Mouse (Mus musculus): ENCODE measurements around the gene Ttc7b. TPM values are rescaled to one million over a fixed set of nuclear protein-coding genes. Genes with fewer than 3 reads are reported as not detected.

Gene Ttc7b
- polyA plus RNA-seq, 1 experiment from 2014 or later: 7.4 TPM

DNA sequence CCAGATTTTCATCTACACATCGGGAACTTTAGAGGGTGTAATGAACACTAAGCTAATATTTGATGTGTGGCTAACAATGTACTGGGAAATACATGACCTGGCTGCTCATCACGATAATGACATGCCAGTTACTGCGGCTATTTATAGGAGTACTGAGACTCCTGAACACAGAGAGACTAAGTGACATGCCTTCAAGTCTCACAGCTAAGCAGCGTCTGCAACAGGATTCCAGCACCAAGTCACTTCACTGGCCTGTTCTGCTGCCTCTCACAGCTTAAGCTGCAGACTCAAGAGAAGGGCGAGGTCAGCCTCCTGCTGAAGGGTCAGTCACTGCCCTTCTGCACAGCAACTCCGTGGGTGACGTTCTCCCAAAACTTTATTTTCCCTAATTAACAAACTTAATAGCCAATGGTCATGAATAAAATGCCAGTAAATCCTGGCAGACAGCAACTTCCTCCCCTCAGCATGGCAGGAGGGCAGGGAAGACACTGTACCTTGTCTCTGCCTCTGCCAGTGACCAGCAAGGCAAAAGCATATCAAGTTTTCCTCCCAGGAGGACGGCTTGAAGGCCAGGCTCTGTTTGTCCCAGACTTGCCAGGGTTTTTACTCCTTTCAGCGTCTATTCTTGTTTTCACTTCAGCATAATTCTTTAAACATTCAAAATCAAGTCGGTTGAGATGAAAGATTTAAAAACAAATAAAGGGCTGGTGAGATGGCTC, 64.2 kb downstream of the Ttc7b start:
- H3K27me3 ChIP-seq (replicated peaks; ENCODE audit: control insufficient read depth, insufficient read depth, low read length): no peaks in the 10 kb centered on the region
- H3K4me1 ChIP-seq (replicated peaks; ENCODE audit: control insufficient read depth, insufficient read depth, low read length): no peaks in the 10 kb centered on the region; the same call in 1 of the 2 replicates
- no peak overlapping the region for H3K4me2 ChIP-seq (ENCODE audit: low read length)
- H3K9ac ChIP-seq (replicated peaks; ENCODE audit: low read depth, low read length): no peak overlapping the region
- H3K4me3 ChIP-seq (replicated peaks; ENCODE audit: low read length): no peak overlapping the region
- no peaks in the 10 kb centered on the region for H3K9me3 ChIP-seq (ENCODE audit: control insufficient read depth, low read length)
- H3K36me3 ChIP-seq (ENCODE audit: control insufficient read depth, insufficient read depth): no peaks in the 10 kb centered on the region
- H3K27ac ChIP-seq (ENCODE audit: low read length): no peak overlapping the region
- ATAC-seq: no peak
- WGBS: 78% methylated on average over 10 of the region's 10 CpGs

DNA sequence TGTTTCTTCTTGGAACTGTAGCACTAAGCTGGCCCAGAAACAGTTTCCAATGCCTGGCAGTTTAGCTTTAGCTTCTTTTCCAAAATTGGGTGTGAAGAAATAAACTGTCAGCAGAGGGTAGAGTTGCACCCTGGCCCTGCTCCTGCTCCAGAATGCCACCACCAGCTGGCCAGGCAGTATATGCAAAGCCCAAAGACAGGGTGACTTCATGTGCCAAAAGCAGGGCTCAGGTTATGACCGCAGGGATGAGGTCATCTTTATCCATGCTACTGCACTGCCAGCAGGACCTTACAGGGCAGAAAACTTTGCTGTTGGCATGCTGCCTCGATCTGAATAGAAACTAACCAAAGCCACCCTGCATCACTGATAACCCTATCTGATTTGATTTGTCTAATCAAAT, 65.2 kb downstream of the Ttc7b start:
- no peaks in the 10 kb centered on the region for H3K9me3 ChIP-seq (ENCODE audit: control insufficient read depth, low read length)
- no peak for ATAC-seq
- H3K4me2 ChIP-seq (ENCODE audit: low read length): no peak overlapping the region
- H3K4me3 ChIP-seq (replicated peaks; ENCODE audit: low read length): no peak overlapping the region
- H3K4me1 ChIP-seq (replicated peaks; ENCODE audit: control insufficient read depth, insufficient read depth, low read length): no peaks in the 10 kb centered on the region; the same call in 1 of the 2 replicates
- no peaks in the 10 kb centered on the region for H3K27me3 ChIP-seq (replicated peaks; ENCODE audit: control insufficient read depth, insufficient read depth, low read length)
- 78% methylated on average over 2 of the region's 2 CpGs for WGBS
- H3K36me3 ChIP-seq (ENCODE audit: control insufficient read depth, insufficient read depth): no peaks in the 10 kb centered on the region
- no peak overlapping the region for H3K9ac ChIP-seq (replicated peaks; ENCODE audit: low read depth, low read length)
- no peak overlapping the region for H3K27ac ChIP-seq (ENCODE audit: low read length)

DNA sequence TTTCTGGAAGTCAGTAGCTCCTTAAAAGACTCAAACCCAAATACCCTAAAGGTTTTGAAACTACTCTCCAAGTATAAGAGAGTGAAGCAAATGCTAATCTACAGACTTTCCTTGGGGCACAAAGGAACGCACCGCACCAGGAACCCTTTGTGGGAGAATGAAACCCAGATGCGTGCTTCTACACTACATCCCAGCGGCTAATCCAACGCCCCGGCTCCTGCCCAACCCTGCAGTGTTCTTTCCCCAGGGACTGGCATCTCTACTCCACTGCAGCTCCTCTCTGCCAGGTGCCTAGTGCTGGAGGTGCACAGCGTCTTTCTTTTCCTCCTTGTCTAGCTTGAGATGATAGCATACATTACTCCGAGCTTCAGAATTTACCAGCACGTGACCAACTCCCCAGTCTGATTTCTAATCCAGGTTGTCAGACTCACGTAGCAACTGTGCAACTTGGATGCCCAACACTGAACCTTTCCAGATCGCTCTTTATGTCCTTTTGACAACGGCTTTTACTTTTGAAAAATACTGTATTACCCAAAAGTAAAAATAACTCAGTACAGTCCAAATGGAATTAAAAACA, 72.8 kb downstream of the Ttc7b start:
- no peaks in the 10 kb centered on the region for H3K9me3 ChIP-seq (ENCODE audit: control insufficient read depth, low read length)
- H3K27me3 ChIP-seq (replicated peaks; ENCODE audit: control insufficient read depth, insufficient read depth, low read length): no peaks in the 10 kb centered on the region
- no peak overlapping the region for H3K4me2 ChIP-seq (ENCODE audit: low read length)
- H3K27ac ChIP-seq (ENCODE audit: low read length): no peak overlapping the region
- WGBS: 64% methylated on average over 12 of the region's 12 CpGs
- no peaks in the 10 kb centered on the region for H3K36me3 ChIP-seq (ENCODE audit: control insufficient read depth, insufficient read depth)
- no peak overlapping the region for H3K9ac ChIP-seq (replicated peaks; ENCODE audit: low read depth, low read length)
- no peak for ATAC-seq
- H3K4me3 ChIP-seq (replicated peaks; ENCODE audit: low read length): no peak overlapping the region
- H3K4me1 ChIP-seq (replicated peaks; ENCODE audit: control insufficient read depth, insufficient read depth, low read length): 0 out of 2 replicates have a peak, but pooled peaks cover 5% of the 10 kb centered on the region

DNA sequence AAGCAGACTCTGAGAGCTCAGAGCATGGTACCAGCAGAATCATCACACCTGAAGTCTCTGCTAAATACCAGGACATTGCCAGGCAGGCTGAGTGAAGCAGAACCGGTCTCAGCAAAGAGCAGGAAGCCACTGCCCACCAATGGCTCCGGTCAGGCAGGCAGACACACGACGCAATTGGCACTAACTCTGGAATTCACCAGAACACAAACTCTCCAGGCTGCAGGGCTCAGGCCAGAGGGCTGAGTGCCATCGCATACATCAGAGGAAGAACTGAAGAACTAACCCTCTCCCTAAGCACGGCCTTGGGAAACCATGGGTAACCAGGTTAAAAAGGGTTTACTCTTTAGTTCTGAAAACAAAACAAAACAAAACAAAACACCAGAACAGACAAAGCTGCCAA, 73.5 kb downstream of the Ttc7b start:
- no peak overlapping the region for H3K27ac ChIP-seq (ENCODE audit: low read length)
- no peak overlapping the region for H3K4me2 ChIP-seq (ENCODE audit: low read length)
- no peaks in the 10 kb centered on the region for H3K27me3 ChIP-seq (replicated peaks; ENCODE audit: control insufficient read depth, insufficient read depth, low read length)
- H3K4me3 ChIP-seq (replicated peaks; ENCODE audit: low read length): no peak overlapping the region
- 70% methylated on average over 6 of the region's 6 CpGs for WGBS
- H3K36me3 ChIP-seq (ENCODE audit: control insufficient read depth, insufficient read depth): no peaks in the 10 kb centered on the region
- H3K9me3 ChIP-seq (ENCODE audit: control insufficient read depth, low read length): no peaks in the 10 kb centered on the region
- 0 out of 2 replicates have a peak, but pooled peaks cover 5% of the 10 kb centered on the region for H3K4me1 ChIP-seq (replicated peaks; ENCODE audit: control insufficient read depth, insufficient read depth, low read length)
- H3K9ac ChIP-seq (replicated peaks; ENCODE audit: low read depth, low read length): no peak overlapping the region
- ATAC-seq: no peak

DNA sequence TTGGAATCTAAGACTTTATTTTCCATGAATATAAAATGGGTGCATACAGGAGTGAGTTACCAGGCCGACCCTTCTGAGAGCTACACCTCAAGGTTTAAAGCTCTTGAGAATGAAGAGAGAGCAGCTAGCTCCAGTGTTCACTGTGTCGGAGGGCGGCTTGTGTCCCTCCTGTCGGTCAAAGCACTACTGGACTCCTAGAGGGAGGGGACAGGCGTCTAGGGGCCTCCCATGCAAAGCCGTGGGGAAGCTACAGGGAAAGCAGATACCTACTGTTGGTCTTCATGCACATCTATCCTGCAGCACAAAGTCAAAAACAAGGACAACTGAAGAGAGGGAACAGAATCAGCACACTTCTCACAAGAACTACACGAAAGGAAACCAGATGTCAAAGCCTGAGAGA, 74.9 kb downstream of the Ttc7b start:
- H3K4me2 ChIP-seq (ENCODE audit: low read length): no peak overlapping the region
- H3K36me3 ChIP-seq (ENCODE audit: control insufficient read depth, insufficient read depth): no peaks in the 10 kb centered on the region
- no peak overlapping the region for H3K9ac ChIP-seq (replicated peaks; ENCODE audit: low read depth, low read length)
- no peak for ATAC-seq
- no peaks in the 10 kb centered on the region for H3K9me3 ChIP-seq (ENCODE audit: control insufficient read depth, low read length)
- H3K27me3 ChIP-seq (replicated peaks; ENCODE audit: control insufficient read depth, insufficient read depth, low read length): no peaks in the 10 kb centered on the region
- H3K4me3 ChIP-seq (replicated peaks; ENCODE audit: low read length): no peak overlapping the region
- H3K27ac ChIP-seq (ENCODE audit: low read length): no peak overlapping the region
- H3K4me1 ChIP-seq (replicated peaks; ENCODE audit: control insufficient read depth, insufficient read depth, low read length): 0 out of 2 replicates have a peak, but pooled peaks cover 5% of the 10 kb centered on the region
- WGBS: 95% methylated on average over 7 of the region's 7 CpGs

DNA sequence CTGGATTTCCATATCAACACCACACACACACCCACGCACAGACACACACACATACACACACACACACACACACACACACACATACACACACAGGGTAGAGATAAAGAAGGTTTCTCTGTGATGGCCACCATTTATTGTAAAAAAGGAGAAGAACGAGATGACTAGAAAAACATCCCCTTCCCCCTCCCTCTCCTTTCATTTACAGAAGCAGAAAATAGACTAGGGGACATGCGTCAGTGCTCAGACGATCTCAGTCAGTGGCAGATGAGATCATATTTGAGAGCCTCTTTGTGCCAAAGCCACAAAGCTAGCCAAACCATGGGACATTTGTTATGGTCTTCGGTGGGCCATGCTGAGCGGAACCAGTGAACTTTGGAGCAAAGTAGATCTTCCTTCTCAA, 75.4 kb downstream of the Ttc7b start:
- Histone ChIP-seq H3K4me3 (replicated peaks; ENCODE audit: low read length) (no peak overlapping the region), H3K4me1 (replicated peaks; ENCODE audit: control insufficient read depth, insufficient read depth, low read length) (0 out of 2 replicates have a peak, but pooled peaks cover 5% of the 10 kb centered on the region), H3K27ac (ENCODE audit: low read length) (no peak overlapping the region), H3K4me2 (ENCODE audit: low read length) (no peak overlapping the region), H3K36me3 (ENCODE audit: control insufficient read depth, insufficient read depth) (no peaks in the 10 kb centered on the region), H3K27me3 (replicated peaks; ENCODE audit: control insufficient read depth, insufficient read depth, low read length) (no peaks in the 10 kb centered on the region), H3K9ac (replicated peaks; ENCODE audit: low read depth, low read length) (no peak overlapping the region), H3K9me3 (ENCODE audit: control insufficient read depth, low read length) (no peaks in the 10 kb centered on the region)
- 86% methylated on average over 6 of the region's 6 CpGs for WGBS
- ATAC-seq: no peak

DNA sequence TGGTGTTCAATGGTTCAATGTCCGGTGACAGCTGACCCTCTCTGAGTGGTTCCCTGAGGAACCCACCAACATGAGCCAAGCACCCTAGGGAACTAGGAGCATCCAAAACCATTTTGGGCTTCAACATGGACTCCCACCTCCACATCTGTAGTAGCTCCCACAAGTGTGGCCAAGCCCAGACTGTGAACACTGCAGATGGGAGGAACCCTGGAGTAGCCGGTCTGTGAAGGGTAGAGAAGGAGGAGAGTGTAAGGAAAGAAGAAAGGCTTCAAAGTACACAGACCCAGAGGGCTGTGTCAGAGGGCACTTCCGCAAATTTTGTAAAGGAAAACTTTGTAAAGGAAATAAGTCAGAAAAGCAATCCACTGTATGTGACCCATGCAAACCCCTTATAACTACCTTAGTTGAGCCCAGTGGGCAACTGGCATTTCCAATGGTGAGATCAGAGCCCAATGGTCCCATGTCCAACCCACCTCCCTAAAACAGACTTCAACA, 75.9 kb downstream of the Ttc7b start:
- Histone ChIP-seq H3K4me3 (replicated peaks; ENCODE audit: low read length) (no peak overlapping the region), H3K9me3 (ENCODE audit: control insufficient read depth, low read length) (no peaks in the 10 kb centered on the region), H3K9ac (replicated peaks; ENCODE audit: low read depth, low read length) (no peak overlapping the region), H3K27me3 (replicated peaks; ENCODE audit: control insufficient read depth, insufficient read depth, low read length) (no peaks in the 10 kb centered on the region), H3K36me3 (ENCODE audit: control insufficient read depth, insufficient read depth) (no peaks in the 10 kb centered on the region), H3K4me2 (ENCODE audit: low read length) (no peak overlapping the region), H3K27ac (ENCODE audit: low read length) (no peak overlapping the region), H3K4me1 (replicated peaks; ENCODE audit: control insufficient read depth, insufficient read depth, low read length) (0 out of 2 replicates have a peak, but pooled peaks cover 5% of the 10 kb centered on the region)
- 100% methylated on average over 3 of the region's 3 CpGs for WGBS
- no peak for ATAC-seq

DNA sequence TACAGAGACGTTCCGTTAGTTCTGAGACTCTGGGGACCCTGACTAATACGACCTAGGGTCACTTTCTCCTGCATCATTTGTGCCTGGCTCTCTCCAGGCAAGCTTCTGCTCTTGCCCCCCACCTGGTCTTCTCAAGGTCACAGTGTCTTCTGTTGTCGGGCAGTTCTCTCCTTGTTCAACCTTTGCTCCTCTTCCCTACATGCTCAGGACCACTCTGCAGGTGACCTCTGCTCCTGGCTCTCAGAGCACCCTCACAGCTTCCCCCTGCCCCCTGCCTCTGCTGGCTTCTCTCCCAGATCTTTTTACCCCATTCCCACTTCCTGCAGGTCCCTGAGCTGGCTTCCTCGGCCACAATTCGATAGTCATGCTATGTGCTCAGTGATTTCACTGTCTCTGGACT, 77.2 kb downstream of the Ttc7b start:
- ATAC-seq: no peak

DNA sequence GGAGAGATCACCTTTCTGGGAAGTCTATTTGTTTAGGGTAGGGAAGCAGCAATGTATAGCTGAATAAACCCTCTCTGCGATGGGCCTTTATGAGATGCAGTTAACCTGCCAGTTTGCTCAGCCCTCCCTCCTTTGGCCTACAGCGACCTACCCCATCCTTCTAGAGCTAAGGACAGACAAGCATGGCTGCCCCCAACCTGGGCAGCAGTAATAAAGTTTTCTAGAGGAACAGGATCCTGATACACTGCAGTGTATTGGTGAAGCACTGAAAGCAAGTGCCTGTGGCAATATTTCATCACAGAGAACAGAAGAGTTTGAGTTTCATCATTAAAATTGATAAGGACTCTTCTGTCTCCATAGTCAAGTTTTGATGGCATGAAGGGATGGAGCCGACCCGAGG, 79.0 kb downstream of the Ttc7b start:
- Histone ChIP-seq H3K9me3 (ENCODE audit: control insufficient read depth, low read length) (no peaks in the 10 kb centered on the region), H3K4me3 (replicated peaks; ENCODE audit: low read length) (no peak overlapping the region), H3K4me2 (ENCODE audit: low read length) (no peak overlapping the region), H3K36me3 (ENCODE audit: control insufficient read depth, insufficient read depth) (no peaks in the 10 kb centered on the region), H3K27me3 (replicated peaks; ENCODE audit: control insufficient read depth, insufficient read depth, low read length) (no peaks in the 10 kb centered on the region), H3K4me1 (replicated peaks; ENCODE audit: control insufficient read depth, insufficient read depth, low read length) (no peaks in the 10 kb centered on the region), H3K27ac (ENCODE audit: low read length) (no peak overlapping the region), H3K9ac (replicated peaks; ENCODE audit: low read depth, low read length) (no peak overlapping the region)
- WGBS: 95% methylated on average over 4 of the region's 4 CpGs
- no peak for ATAC-seq

More for the DNA sequence above, 77.2 kb downstream of the Ttc7b start:
- 89% methylated on average over 6 of the region's 6 CpGs for WGBS
- Histone ChIP-seq H3K4me2 (ENCODE audit: low read length) (no peak overlapping the region), H3K27me3 (replicated peaks; ENCODE audit: control insufficient read depth, insufficient read depth, low read length) (no peaks in the 10 kb centered on the region), H3K9me3 (ENCODE audit: control insufficient read depth, low read length) (no peaks in the 10 kb centered on the region), H3K4me3 (replicated peaks; ENCODE audit: low read length) (no peak overlapping the region), H3K9ac (replicated peaks; ENCODE audit: low read depth, low read length) (no peak overlapping the region), H3K27ac (ENCODE audit: low read length) (no peak overlapping the region), H3K36me3 (ENCODE audit: control insufficient read depth, insufficient read depth) (no peaks in the 10 kb centered on the region), H3K4me1 (replicated peaks; ENCODE audit: control insufficient read depth, insufficient read depth, low read length) (0 out of 2 replicates have a peak, but pooled peaks cover 5% of the 10 kb centered on the region)
